Mouse (Mus musculus) ovary, adult 2 months (tissue): ENCODE data around the gene Vopp1. TPM values are rescaled to one million over a fixed set of nuclear protein-coding genes. Genes with fewer than 3 reads are reported as not detected.

ENCODE experiments used
- polyA plus RNA-seq: library from polyadenylated mRNA; depleted of rRNA; stranded (reverse); fragments of >200 nt; gene quantifications from 2 replicates; pipeline ENCODE4 v1.2.3, GENCODE M21; 2012; rRNA removed

The Vopp1 gene
- 20.7 and 23.0 TPM in 2 replicates for polyA plus RNA-seq

GRCm38 (mm10) chr6:57824422-57825258 is at the start of gene Vopp1:
TSS of gene Vopp1 (minus strand) at chr6:57825159.

GRCm38 (mm10) chr6:57850286-57850685 is 25.3 kb upstream of the Vopp1 start, which contains the start of gene Vmn1r21:
TSS of gene Vmn1r21 (minus strand) at chr6:57850343.

GRCm38 (mm10) chr6:57702376-57702742 is 122.6 kb downstream of the Vopp1 start, which contains the start of gene Lancl2:
TSS of gene Lancl2 (plus strand) at chr6:57702540.

GRCm38 (mm10) chr6:57691467-57692261 is 133.3 kb downstream of the Vopp1 start, which contains the start of gene Pyurf:
TSS of gene Pyurf (minus strand) at chr6:57692078.

Other genes starting within 250 kb of the Vopp1 start
- gene Herc6, start 244.2 kb downstream of the Vopp1 start, polyA plus RNA-seq = 10.3 and 15.9 TPM in 2 replicates
- 15.9 and 25.0 TPM in 2 replicates for gene Pyurf, start 133.1 kb downstream of the Vopp1 start, polyA plus RNA-seq
- 3.7 and 4.7 TPM in 2 replicates for gene Lancl2, start 122.6 kb downstream of the Vopp1 start, polyA plus RNA-seq
- gene Vmn1r21, start 25.2 kb upstream of the Vopp1 start, polyA plus RNA-seq = not detected in 2 replicates
- gene Vmn1r22, start 82.9 kb upstream of the Vopp1 start, polyA plus RNA-seq = not detected in 2 replicates
- gene Vmn1r23, start 101.7 kb upstream of the Vopp1 start, polyA plus RNA-seq = not detected in 2 replicates
- gene Vmn1r24, start 136.3 kb upstream of the Vopp1 start, polyA plus RNA-seq = not detected in 2 replicates
- gene Vmn1r25, start 155.7 kb upstream of the Vopp1 start, polyA plus RNA-seq = not detected in 2 replicates
- gene Vmn1r26, start 190.0 kb upstream of the Vopp1 start, polyA plus RNA-seq = not detected in 2 replicates